Mouse (Mus musculus) small intestine, adult 2 months (tissue): ENCODE data around the gene Ppp2r5e.

Source experiments
- CTCF ChIP-seq: fragments of 200-500 bp; IDR thresholded peaks from 2 replicates; pipeline ENCODE4 v1.5.1; 2012; ENCODE audit warnings: low read depth, mild to moderate bottlenecking, control low read depth, inconsistent platforms, low read length, moderate library complexity, mixed read lengths; ENCODE audit not compliant: insufficient replicate concordance, insufficient read length; ENCODE audit errors: extremely low read depth
- POLR2A ChIP-seq: fragments of 200-500 bp; IDR thresholded peaks from 2 replicates; pipeline ENCODE4 v1.6.1; 2012; ENCODE audit warnings: low read depth, mild to moderate bottlenecking, control low read depth, inconsistent platforms, low read length, moderate library complexity

DNA sequence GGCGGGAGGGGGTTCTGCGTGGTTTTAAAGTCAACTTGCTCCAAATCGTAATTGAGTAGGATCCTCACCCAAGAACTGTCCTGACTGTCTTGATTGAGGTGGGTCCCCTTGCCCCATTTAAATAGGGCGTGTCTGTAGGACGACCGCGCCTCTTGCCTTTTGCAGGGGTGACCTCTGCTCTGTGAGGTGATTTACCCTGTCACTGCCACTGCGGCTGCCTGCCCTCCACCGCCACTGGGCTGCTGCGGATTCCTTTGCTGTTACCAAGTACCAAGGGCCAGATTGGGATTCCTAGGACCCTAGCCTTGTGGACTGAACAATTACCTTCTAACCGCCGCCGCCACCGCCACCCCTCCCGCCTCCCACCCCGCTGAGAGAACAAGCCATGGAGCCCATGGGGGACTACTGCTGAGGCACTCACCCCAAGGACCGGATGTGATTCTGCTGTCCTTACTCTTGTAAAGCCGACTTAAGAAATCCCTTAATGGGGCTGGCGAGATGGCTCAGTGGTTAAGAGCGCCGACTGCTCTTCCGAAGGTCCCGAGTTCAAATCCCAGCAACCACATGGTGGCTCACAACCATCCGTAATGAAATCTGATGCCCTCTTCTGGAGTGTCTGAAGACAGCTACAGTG, 20.2 kb upstream of the Ppp2r5e start:
- TF ChIP-seq POLR2A: no peak
- no peak for TF ChIP-seq CTCF
